Mouse (Mus musculus): ENCODE measurements around the gene Timeless.

The Timeless gene

GRCm38 (mm10) chr10:128298243-128298642 is 66.4 kb downstream of the Timeless start:
- DNase-seq: no peak

- no peak for DNase-seq
Measured at GRCm38 (mm10) chr10:128298702-128299171, 66.9 kb downstream of the Timeless start, which contains the start of gene Il23a. Gene Il23a, minus strand, starts transcription at chr10:128298752.

- DNase-seq: no peak
Measured at GRCm38 (mm10) chr10:128302357-128302756, 70.5 kb downstream of the Timeless start.
